Mouse (Mus musculus) E14TG2a.4 (cell line): Measurements from ENCODE around the gene Psmc2.
A peak's percentile ranks its signal among the peaks of the same experiment; 100 is the strongest.

Experiments used
- H3K27me3 ChIP-seq: 2 replicates; pipeline ENCODE4 v1.6.1; 2014; ENCODE audit warnings: low read length, control low read depth; ENCODE audit not compliant: insufficient read depth
- H3K36me3 ChIP-seq: 2 replicates; pipeline ENCODE4 v1.6.1; 2014; ENCODE audit warnings: low read length, control low read depth; ENCODE audit not compliant: insufficient read depth
- H3K4me1 ChIP-seq: replicated peaks from 2 replicates; pipeline ENCODE4 v1.6.1; 2014; ENCODE audit warnings: low read depth, low read length, control low read depth
- H3K4me3 ChIP-seq: replicated peaks from 2 replicates; pipeline ENCODE4 v1.5.1; 2014; ENCODE audit warnings: mild to moderate bottlenecking, low read length
- H3K9me3 ChIP-seq: 2 replicates; pipeline ENCODE4 v1.6.1; 2014; ENCODE audit warnings: low read length, control low read depth
- CTCF ChIP-seq: conservative IDR thresholded peaks from 2 replicates; pipeline ENCODE4 v1.5.1; 2014; ENCODE audit warnings: low read length
- NANOG ChIP-seq: IDR thresholded peaks from 2 replicates; pipeline ENCODE4 v1.6.1; 2014; ENCODE audit warnings: borderline replicate concordance, low read length, mixed read lengths
- POU5F1 ChIP-seq: IDR thresholded peaks from 2 replicates; pipeline ENCODE4 v1.6.1; 2014; ENCODE audit warnings: low read length, borderline replicate concordance

The Psmc2 gene

DNA sequence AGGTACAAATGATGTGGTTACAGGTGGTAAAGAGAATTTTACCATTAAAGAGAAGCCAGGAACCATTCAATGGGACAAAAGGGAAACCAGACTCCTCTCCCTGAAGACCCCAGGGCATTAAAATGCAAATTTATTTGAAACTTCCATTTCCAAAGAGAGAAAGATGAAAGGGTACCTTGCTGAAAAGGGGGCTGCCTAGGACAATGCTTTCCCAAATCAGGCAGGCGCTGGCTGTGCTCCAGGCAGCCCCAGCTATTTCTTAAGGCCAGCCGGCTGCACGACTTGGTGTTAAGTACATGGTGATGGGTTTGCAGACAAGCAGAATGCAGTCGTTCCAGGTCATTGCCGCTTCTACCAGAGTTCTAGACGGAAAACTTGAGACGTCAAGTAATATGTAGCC is 41.3 kb downstream of the Psmc2 start:
- TF ChIP-seq NANOG (peak; percentile 81), CTCF (no peak), POU5F1 (peak; percentile 70; the same call in 1 of the 2 replicates)
- peaks cover 32% of the 10 kb centered on the region for H3K27me3 ChIP-seq
- H3K4me3 ChIP-seq, result peak overlapping the region; percentile 46
- peaks cover 4% of the 10 kb centered on the region; the same call in 1 of the 2 replicates for H3K9me3 ChIP-seq
- peaks cover 38% of the 10 kb centered on the region for H3K4me1 ChIP-seq
- H3K36me3 ChIP-seq, result no peaks in the 10 kb centered on the region

DNA sequence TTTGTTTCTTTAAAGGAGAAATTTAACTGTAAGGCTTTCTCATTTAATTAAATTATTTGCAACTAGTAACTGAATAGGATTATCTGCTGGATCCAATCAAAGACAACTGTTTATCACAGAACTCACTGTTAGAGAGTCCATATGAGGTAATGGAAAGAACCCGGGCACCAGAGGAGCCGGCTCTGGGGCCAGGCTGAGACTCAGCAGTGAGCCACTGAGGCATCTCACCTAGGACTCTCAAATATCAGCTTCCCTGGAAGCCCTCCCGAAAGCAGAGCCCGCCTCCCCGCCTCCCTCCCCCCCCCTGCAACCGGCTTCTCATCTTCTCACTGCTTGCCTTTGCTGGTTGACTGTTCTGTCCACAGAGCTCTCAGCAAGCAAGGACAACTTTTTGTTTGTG is 42.6 kb downstream of the Psmc2 start:
- H3K27me3 ChIP-seq, result peaks cover 24% of the 10 kb centered on the region
- peaks cover 4% of the 10 kb centered on the region; the same call in 1 of the 2 replicates for H3K9me3 ChIP-seq
- no peak for TF ChIP-seq POU5F1
- TF ChIP-seq NANOG, result no peak
- TF ChIP-seq CTCF, result no peak
- H3K4me1 ChIP-seq, result peaks cover 38% of the 10 kb centered on the region
- H3K36me3 ChIP-seq, result no peaks in the 10 kb centered on the region
- H3K4me3 ChIP-seq, result 0 out of 2 replicates have a peak overlapping the region, but pooled peaks have one; percentile 46

DNA sequence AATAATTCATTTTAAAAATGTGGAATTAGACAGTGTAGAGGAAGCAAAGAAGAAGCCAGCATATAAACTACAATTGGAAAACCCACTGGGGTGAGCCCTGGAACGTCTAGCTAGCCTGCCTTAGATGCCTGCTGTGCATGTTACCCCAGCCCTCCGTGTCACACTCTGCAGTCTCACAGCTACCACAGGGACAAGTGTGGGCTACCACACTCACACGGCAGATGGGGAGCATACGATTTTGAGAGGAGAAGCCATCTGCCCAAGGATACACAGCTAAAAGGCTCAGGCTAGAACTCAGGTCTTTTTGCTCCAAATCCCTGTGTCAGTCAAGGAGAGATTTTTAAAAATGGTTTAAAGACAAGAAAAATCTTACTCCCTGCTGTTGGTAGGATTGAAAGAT is 43.8 kb downstream of the Psmc2 start:
- Histone ChIP-seq H3K36me3 (no peaks in the 10 kb centered on the region), H3K4me3 (no peak overlapping the region), H3K9me3 (peaks cover 4% of the 10 kb centered on the region; the same call in 1 of the 2 replicates), H3K4me1 (peaks cover 31% of the 10 kb centered on the region), H3K27me3 (peaks cover 17% of the 10 kb centered on the region)
- TF ChIP-seq POU5F1, result no peak
- TF ChIP-seq NANOG, result no peak
- no peak for TF ChIP-seq CTCF

DNA sequence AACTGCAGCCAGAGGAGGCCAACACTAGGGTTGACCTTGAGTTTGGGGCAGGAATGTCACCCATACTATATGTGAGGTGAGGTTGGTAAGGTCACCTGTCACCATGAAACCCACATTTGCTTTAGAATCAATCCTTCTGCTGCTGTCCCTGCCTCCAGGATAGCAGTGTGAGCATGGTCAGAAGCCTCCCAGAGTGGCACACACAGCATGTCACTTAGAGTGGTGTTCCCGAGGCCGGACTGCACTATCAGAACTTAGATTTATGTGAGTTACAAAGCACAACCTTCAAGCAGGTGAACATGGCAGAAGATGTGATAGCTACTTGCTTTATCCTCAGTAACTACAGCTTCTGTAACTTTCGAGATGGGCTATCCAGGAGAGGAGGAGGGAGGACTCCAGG is 46.7 kb downstream of the Psmc2 start:
- no peaks in the 10 kb centered on the region for H3K36me3 ChIP-seq
- H3K9me3 ChIP-seq, result peaks cover 4% of the 10 kb centered on the region; the same call in 1 of the 2 replicates
- no peak for TF ChIP-seq POU5F1
- no peak for TF ChIP-seq CTCF
- no peak for TF ChIP-seq NANOG
- peaks cover 17% of the 10 kb centered on the region for H3K4me1 ChIP-seq
- H3K27me3 ChIP-seq, result peaks cover 14% of the 10 kb centered on the region
- H3K4me3 ChIP-seq, result no peak overlapping the region

DNA sequence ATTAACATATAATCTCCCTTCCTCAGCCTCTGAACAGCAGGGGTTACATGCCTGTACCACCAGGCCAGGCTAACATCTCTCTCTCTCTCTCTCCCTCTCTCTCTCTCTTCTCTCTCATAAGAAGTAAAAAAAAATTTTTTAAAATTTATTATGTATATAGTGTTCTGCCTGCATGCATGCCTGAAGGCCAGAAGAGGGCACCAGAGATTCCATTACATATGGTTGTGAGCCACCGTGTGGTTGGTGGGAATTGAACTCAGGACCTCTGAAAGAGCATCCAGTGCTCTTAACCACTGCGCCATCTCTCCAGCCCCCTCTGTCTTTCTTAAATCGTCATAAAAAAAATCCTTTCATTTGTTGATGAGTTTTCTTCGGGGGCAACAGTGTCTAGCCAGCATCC is 59.6 kb downstream of the Psmc2 start:
- no peak overlapping the region for H3K4me3 ChIP-seq
- no peaks in the 10 kb centered on the region for H3K27me3 ChIP-seq
- H3K9me3 ChIP-seq, result peaks cover 15% of the 10 kb centered on the region
- H3K36me3 ChIP-seq, result no peaks in the 10 kb centered on the region
- peaks cover 4% of the 10 kb centered on the region for H3K4me1 ChIP-seq
- TF ChIP-seq NANOG (no peak), CTCF (peak; percentile 38), POU5F1 (no peak)

DNA sequence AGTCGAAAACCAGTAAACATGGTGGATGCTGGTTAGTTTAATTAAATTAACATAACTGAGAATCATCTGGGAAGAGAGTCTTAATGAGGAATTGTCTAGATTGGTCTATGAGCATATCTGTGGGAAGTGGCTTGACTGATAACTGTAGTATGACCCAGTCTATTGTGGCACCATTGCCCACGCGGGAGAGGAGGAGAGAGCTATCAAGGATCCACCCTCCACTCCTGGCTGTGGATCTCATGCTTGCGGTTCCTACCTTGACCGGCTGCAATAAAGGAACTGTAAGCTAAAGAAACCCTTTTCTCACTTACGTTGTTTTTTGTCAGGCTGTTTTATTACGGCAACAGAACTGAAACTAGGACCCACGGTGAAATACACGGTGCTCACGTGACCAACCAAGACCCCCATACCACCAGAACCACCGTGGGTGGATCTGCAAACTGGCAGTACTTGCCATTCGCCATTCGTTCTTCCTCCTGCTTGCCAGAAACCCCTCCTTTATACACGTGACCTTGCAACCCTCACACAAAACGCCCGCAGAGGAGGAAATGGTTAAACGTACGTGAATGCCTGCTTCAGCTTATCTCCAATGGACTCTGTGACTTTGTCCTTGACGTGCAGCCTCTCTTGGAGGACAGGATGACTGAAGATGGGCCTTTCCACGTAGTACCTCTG is 61.7 kb downstream of the Psmc2 start:
- no peaks in the 10 kb centered on the region for H3K36me3 ChIP-seq
- H3K9me3 ChIP-seq, result no peaks in the 10 kb centered on the region
- no peak overlapping the region for H3K4me3 ChIP-seq
- TF ChIP-seq CTCF (no peak), POU5F1 (no peak), NANOG (no peak)
- no peaks in the 10 kb centered on the region for H3K27me3 ChIP-seq
- peaks cover 4% of the 10 kb centered on the region for H3K4me1 ChIP-seq

DNA sequence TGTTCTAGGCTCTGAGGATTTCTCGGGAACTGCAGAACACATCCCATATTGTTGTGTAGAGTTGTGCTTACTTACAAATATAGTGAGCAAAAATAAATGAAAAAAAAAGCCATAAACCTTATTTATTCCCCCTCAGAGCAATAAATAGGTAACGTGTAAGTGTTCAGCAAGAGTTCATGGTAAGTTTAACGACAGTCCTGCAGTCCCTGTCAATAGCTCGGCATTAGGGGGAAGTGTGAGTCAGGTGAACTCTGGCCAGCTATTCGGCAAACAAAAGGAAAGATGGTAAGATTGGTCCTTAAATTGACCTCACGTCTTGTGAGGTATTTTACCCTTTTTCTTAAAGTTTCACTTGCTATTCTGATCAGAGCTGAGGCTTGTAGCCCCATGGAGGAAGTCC is 62.4 kb downstream of the Psmc2 start:
- Histone ChIP-seq H3K36me3 (no peaks in the 10 kb centered on the region), H3K4me1 (peaks cover 4% of the 10 kb centered on the region), H3K9me3 (no peaks in the 10 kb centered on the region), H3K4me3 (no peak overlapping the region), H3K27me3 (no peaks in the 10 kb centered on the region)
- TF ChIP-seq NANOG, result no peak
- TF ChIP-seq CTCF, result no peak

DNA sequence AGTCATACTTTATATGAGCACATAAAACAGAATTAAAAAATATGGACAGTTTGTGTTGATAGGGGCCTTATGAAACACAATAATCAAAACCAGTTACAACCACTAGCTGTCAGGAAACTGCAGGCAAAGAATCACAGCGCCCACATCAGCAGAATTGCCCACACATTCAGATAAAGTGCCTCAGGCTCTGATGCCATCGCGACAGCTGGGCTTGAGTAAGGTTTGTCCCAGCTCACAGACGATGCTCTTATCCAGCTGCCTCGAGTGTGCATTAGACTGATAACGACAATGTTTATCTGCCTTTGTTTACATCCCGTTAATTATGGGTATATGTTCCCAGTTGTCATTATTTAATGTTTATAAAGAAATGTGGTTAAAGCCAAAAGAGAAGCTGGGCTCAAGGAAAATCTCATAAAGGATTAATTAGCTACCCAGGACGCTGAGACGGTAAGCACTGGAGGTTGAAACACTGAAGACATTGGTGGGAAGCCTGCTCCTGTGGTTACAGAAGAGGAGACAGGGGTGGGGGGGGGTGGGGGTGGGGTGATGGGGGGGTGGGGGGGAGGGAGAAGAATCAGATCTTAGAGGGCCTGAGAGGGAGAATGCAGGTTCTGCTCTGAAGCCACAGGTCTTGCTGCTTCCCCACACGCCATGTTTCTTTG is 66.7 kb downstream of the Psmc2 start:
- TF ChIP-seq POU5F1 (no peak), NANOG (no peak), CTCF (no peak)

More for the DNA sequence above, 66.7 kb downstream of the Psmc2 start:
- Histone ChIP-seq H3K27me3 (0 out of 2 replicates have a peak, but pooled peaks cover 2% of the 10 kb centered on the region), H3K36me3 (no peaks in the 10 kb centered on the region), H3K4me3 (no peak overlapping the region), H3K9me3 (no peaks in the 10 kb centered on the region), H3K4me1 (peaks cover 4% of the 10 kb centered on the region)
